ENCODE assay signal across 7 mouse cellular contexts in genomic region chr2:136139159-136140069, GRCm38 (mm10).
A peak's percentile ranks its signal among the peaks of the same experiment; 100 is the strongest.
DNase-seq lines count a peak whose midpoint lies in the region; ATAC-seq and TF ChIP-seq lines count a peak whose summit lies in the region.

No protein-coding gene starts in this region.

- H3K27ac ChIP-seq in lung, embryonic 14.5 days (ENCODE audit: low read depth): no peak overlapping the region
- peak overlapping the region; percentile 66 for H3K27ac ChIP-seq in hindbrain, embryonic 13.5 days
- H3K27ac ChIP-seq in neural tube, embryonic 14.5 days (ENCODE audit: low read depth, low read length): peak overlapping the region; percentile 16; the same call in 1 of the 2 replicates

- H3K4me3 ChIP-seq in lung, embryonic 14.5 days (ENCODE audit: low read depth, low read length): no peak overlapping the region
- no peak overlapping the region for H3K4me3 ChIP-seq in hindbrain, embryonic 13.5 days
- H3K4me3 ChIP-seq in neural tube, embryonic 14.5 days (ENCODE audit: low read depth, low read length): no peak overlapping the region

- no peaks in the 10 kb centered on the region for H3K36me3 ChIP-seq in lung, embryonic 14.5 days (ENCODE audit: insufficient read depth)
- no peaks in the 10 kb centered on the region for H3K36me3 ChIP-seq in hindbrain, embryonic 13.5 days
- no peaks in the 10 kb centered on the region for H3K36me3 ChIP-seq in neural tube, embryonic 14.5 days (ENCODE audit: control insufficient read depth, insufficient read depth, low read length)

- DNase-seq in lung, embryonic 14.5 days: peak; percentile 70
- DNase-seq in lung, adult 18-20 months: no peak
- peak; percentile 6 for DNase-seq in adrenal gland, postnatal 25 days
- DNase-seq in cerebellum, postnatal 25 days: peak; percentile 43 to 73
- DNase-seq in B cell, adult 2 months: no peak

- H3K9ac ChIP-seq in lung, embryonic 14.5 days: no peak overlapping the region
- no peak overlapping the region for H3K9ac ChIP-seq in hindbrain, embryonic 13.5 days
- no peak overlapping the region for H3K9ac ChIP-seq in neural tube, embryonic 14.5 days (replicated peaks; ENCODE audit: low read depth, low read length)

- H3K4me1 ChIP-seq in lung, embryonic 14.5 days (ENCODE audit: insufficient read depth): no peaks in the 10 kb centered on the region
- peaks cover 8% of the 10 kb centered on the region; the same call in 1 of the 2 replicates for H3K4me1 ChIP-seq in hindbrain, embryonic 13.5 days (replicated peaks)
- no peaks in the 10 kb centered on the region for H3K4me1 ChIP-seq in neural tube, embryonic 14.5 days (ENCODE audit: control insufficient read depth, insufficient read depth, low read length)

- ATAC-seq in lung, embryonic 14.5 days (ENCODE audit: insufficient read depth): no peak
- peak; percentile 61; the same call in 1 of the 2 replicates for ATAC-seq in hindbrain, embryonic 13.5 days (ENCODE audit: low FRiP score)
- ATAC-seq in neural tube, embryonic 14.5 days (ENCODE audit: low read depth): no peak; the same call in 1 of the 2 replicates

- no peaks in the 10 kb centered on the region for H3K27me3 ChIP-seq in lung, embryonic 14.5 days (ENCODE audit: insufficient read depth, low read length)
- H3K27me3 ChIP-seq in hindbrain, embryonic 13.5 days: no peaks in the 10 kb centered on the region
- no peaks in the 10 kb centered on the region for H3K27me3 ChIP-seq in neural tube, embryonic 14.5 days (ENCODE audit: control insufficient read depth, insufficient read depth, low read length)

- no peak overlapping the region for H3K4me2 ChIP-seq in lung, embryonic 14.5 days
- no peak overlapping the region for H3K4me2 ChIP-seq in hindbrain, embryonic 13.5 days
- no peak overlapping the region for H3K4me2 ChIP-seq in neural tube, embryonic 14.5 days (ENCODE audit: low read depth, low read length)

- no peaks in the 10 kb centered on the region for H3K9me3 ChIP-seq in lung, embryonic 14.5 days (ENCODE audit: low read depth, low read length)
- H3K9me3 ChIP-seq in hindbrain, embryonic 13.5 days: no peaks in the 10 kb centered on the region
- H3K9me3 ChIP-seq in neural tube, embryonic 14.5 days (ENCODE audit: control insufficient read depth, low read length): no peaks in the 10 kb centered on the region

- peak; percentile 52 for TF ChIP-seq CTCF in lung, embryonic 14.5 days (IDR thresholded peaks at IDR 0.05; ENCODE audit: low read depth)

- 49% methylated on average over 4 of the region's 4 CpGs for WGBS in lung, embryonic 14.5 days
- 57% methylated on average over 4 of the region's 4 CpGs for WGBS in hindbrain, embryonic 13.5 days
- WGBS in neural tube, embryonic 14.5 days: 54% methylated on average over 4 of the region's 4 CpGs

Comparison
In these comparisons a context has a peak if more than half of its experiments do, and no peak if none do; other contexts are left out.
1. DNase-seq: peak in lung, embryonic 14.5 days (single experiment), adrenal gland, postnatal 25 days (single experiment) and cerebellum, postnatal 25 days (2 of 2); none in lung, adult 18-20 months (0 of 2) and B cell, adult 2 months (0 of 2).